Comparison of ENCODE assay signal across 29 mouse cellular contexts in genomic region chr9:42449043-42449442, GRCm38 (mm10). TPM values are rescaled to one million over a fixed set of nuclear protein-coding genes. Genes with fewer than 3 reads are reported as not detected.
"Had no signal": no experiment of that assay in that cellular context is flagged by ENCODE, and none has a peak within 500 bp of the region (broad histone marks: within the 10 kb centered on the region; RNA-seq: fewer than 3 reads in every experiment).

No protein-coding gene starts in this region.

- H3K4me2 ChIP-seq: embryonic facial prominence, embryonic 12.5 days; embryonic facial prominence, embryonic 13.5 days; embryonic facial prominence, embryonic 15.5 days; forebrain, embryonic 12.5 days; forebrain, embryonic 13.5 days; forebrain, embryonic 15.5 days had no signal

- H3K27me3 ChIP-seq: embryonic facial prominence, embryonic 12.5 days; embryonic facial prominence, embryonic 13.5 days; embryonic facial prominence, embryonic 15.5 days; forebrain, embryonic 12.5 days; forebrain, embryonic 13.5 days; forebrain, embryonic 15.5 days had no signal

- H3K27ac ChIP-seq: embryonic facial prominence, embryonic 10.5 days; embryonic facial prominence, embryonic 12.5 days; embryonic facial prominence, embryonic 13.5 days; embryonic facial prominence, embryonic 15.5 days; forebrain, embryonic 10.5 days; forebrain, embryonic 12.5 days; forebrain, embryonic 13.5 days; forebrain, embryonic 15.5 days; gastrocnemius, adult 2 months had no signal

- H3K9me3 ChIP-seq: embryonic facial prominence, embryonic 10.5 days; embryonic facial prominence, embryonic 12.5 days; embryonic facial prominence, embryonic 13.5 days; embryonic facial prominence, embryonic 15.5 days; forebrain, embryonic 10.5 days; forebrain, embryonic 12.5 days; forebrain, embryonic 13.5 days; forebrain, embryonic 15.5 days had no signal

- DNase-seq: cerebellum, adult 2 months; cerebellum, adult 8-10 months; cerebellum, adult 9-10 months; cerebellum, adult 9-11 months; cerebellum, postnatal 10 days; cerebellum, postnatal 14 days; cerebellum, postnatal 25 days; cerebellum, postnatal 36 days; embryo, embryonic 11 days; forebrain, postnatal 0 days; gastrocnemius, adult 2 months; gastrocnemius, postnatal 10 days; gastrocnemius, postnatal 14 days; gastrocnemius, postnatal 25 days; gastrocnemius, postnatal 36 days; heart, adult 11 months; heart, adult 18-20 months had no signal

- H3K4me1 ChIP-seq: embryonic facial prominence, embryonic 10.5 days; embryonic facial prominence, embryonic 12.5 days; embryonic facial prominence, embryonic 13.5 days; embryonic facial prominence, embryonic 15.5 days; forebrain, embryonic 10.5 days; forebrain, embryonic 13.5 days; forebrain, embryonic 15.5 days had no signal

- H3K9ac ChIP-seq: embryonic facial prominence, embryonic 12.5 days; embryonic facial prominence, embryonic 13.5 days; embryonic facial prominence, embryonic 15.5 days; forebrain, embryonic 12.5 days; forebrain, embryonic 13.5 days; forebrain, embryonic 15.5 days; forebrain, postnatal 0 days had no signal

- H3K4me3 ChIP-seq: embryonic facial prominence, embryonic 10.5 days; embryonic facial prominence, embryonic 12.5 days; embryonic facial prominence, embryonic 13.5 days; embryonic facial prominence, embryonic 15.5 days; erythroblast, embryonic 14.5 days; forebrain, embryonic 10.5 days; forebrain, embryonic 12.5 days; forebrain, embryonic 13.5 days; forebrain, embryonic 15.5 days; gastrocnemius, adult 2 months had no signal

- ATAC-seq: forebrain, embryonic 13.5 days; forebrain, embryonic 14.5 days; forebrain, embryonic 15.5 days; forebrain, embryonic 16.5 days; forebrain, postnatal 0 days had no signal

RNA-seq across cellular contexts. Expression of gene Tecta, which starts 49.3 kb away (rescaled TPM):
- total RNA-seq: granulocyte monocyte progenitor cell, adult 5-6 weeks; heart, adult 18-20 months had no signal
